ENCODE assay signal across 27 mouse cellular contexts in genomic region chr13:59216686-59217298, GRCm38 (mm10).
DNase-seq lines count a peak whose midpoint lies in the region; ATAC-seq lines count a peak whose summit lies in the region.
"Had no signal": no experiment of that assay in that cellular context is flagged by ENCODE, and none has a peak within 500 bp of the region (broad histone marks: within the 10 kb centered on the region; RNA-seq: fewer than 3 reads in every experiment).

No protein-coding gene starts in this region.

- peak; percentile 59; the same call in 1 of the 2 replicates for ATAC-seq in embryonic facial prominence, embryonic 13.5 days (ENCODE audit: insufficient number of reproducible peaks, insufficient read depth, low FRiP score, low TSS enrichment, low read depth)
- no peak for ATAC-seq in embryonic facial prominence, embryonic 14.5 days (ENCODE audit: low read depth)
- peak; percentile 61 for ATAC-seq in lung, embryonic 16.5 days (ENCODE audit: low read depth)
- ATAC-seq in frontal cortex, adult (ENCODE audit: low TSS enrichment) = no peak
- ATAC-seq: forebrain, embryonic 16.5 days; hindbrain, embryonic 16.5 days had no signal

- no peak for DNase-seq in embryonic facial prominence, embryonic 10.5 days (ENCODE audit: low spot score)
- DNase-seq in embryonic facial prominence, embryonic 14.5 days (ENCODE audit: low spot score) = peak; percentile 42
- peak; percentile 58 for DNase-seq in lung, postnatal 36 days
- DNase-seq in layer of hippocampus, postnatal 25 days (ENCODE audit: extremely low spot score in 1 of 2, low spot score in 1 of 2) = no peak
- DNase-seq in spleen, postnatal 4 days (ENCODE audit: low spot score in 2 of 2) = no peak
- DNase-seq: adrenal gland, postnatal 10 days; cerebellum, adult 11 months; cerebellum, adult 9-10 months; cerebellum, postnatal 36 days; gastrocnemius, postnatal 10 days; kidney, postnatal 14 days; liver, embryonic 13.5 days; right cerebral cortex, postnatal 4 days; thymus, adult 18-20 months; thymus, postnatal 36 days had no signal

- no peak overlapping the region for H3K9ac ChIP-seq in embryonic facial prominence, embryonic 13.5 days
- H3K9ac ChIP-seq in embryonic facial prominence, embryonic 14.5 days (ENCODE audit: low read depth, low read length) = no peak overlapping the region
- no peak overlapping the region for H3K9ac ChIP-seq in lung, embryonic 16.5 days (ENCODE audit: low read length)
- H3K9ac ChIP-seq: embryonic facial prominence, embryonic 12.5 days; limb, embryonic 15.5 days; liver, embryonic 13.5 days; midbrain, embryonic 12.5 days; neural tube, embryonic 13.5 days had no signal

- H3K9me3 ChIP-seq in embryonic facial prominence, embryonic 13.5 days = no peaks in the 10 kb centered on the region
- H3K9me3 ChIP-seq in embryonic facial prominence, embryonic 10.5 days = no peaks in the 10 kb centered on the region
- H3K9me3 ChIP-seq in embryonic facial prominence, embryonic 14.5 days (ENCODE audit: control insufficient read depth, low read length) = no peaks in the 10 kb centered on the region
- H3K9me3 ChIP-seq in lung, embryonic 16.5 days (ENCODE audit: control insufficient read depth, low read length) = no peaks in the 10 kb centered on the region
- H3K9me3 ChIP-seq: embryonic facial prominence, embryonic 12.5 days; limb, embryonic 15.5 days; liver, embryonic 13.5 days; midbrain, embryonic 12.5 days; neural tube, embryonic 13.5 days had no signal

- no peak overlapping the region for H3K4me3 ChIP-seq in embryonic facial prominence, embryonic 13.5 days
- H3K4me3 ChIP-seq in embryonic facial prominence, embryonic 10.5 days = no peak overlapping the region
- H3K4me3 ChIP-seq in embryonic facial prominence, embryonic 14.5 days (ENCODE audit: low read depth, low read length) = no peak overlapping the region
- no peak overlapping the region for H3K4me3 ChIP-seq in lung, embryonic 16.5 days (ENCODE audit: low read length)
- H3K4me3 ChIP-seq: embryonic facial prominence, embryonic 12.5 days; erythroblast, embryonic 14.5 days; limb, embryonic 15.5 days; liver, embryonic 13.5 days; midbrain, embryonic 12.5 days; neural tube, embryonic 13.5 days had no signal

- H3K27ac ChIP-seq in embryonic facial prominence, embryonic 13.5 days = no peak overlapping the region
- no peak overlapping the region for H3K27ac ChIP-seq in embryonic facial prominence, embryonic 10.5 days (replicated peaks)
- no peak overlapping the region for H3K27ac ChIP-seq in embryonic facial prominence, embryonic 14.5 days (replicated peaks; ENCODE audit: low read depth, low read length)
- H3K27ac ChIP-seq in lung, embryonic 16.5 days (ENCODE audit: low read length) = no peak overlapping the region
- H3K27ac ChIP-seq: embryonic facial prominence, embryonic 12.5 days; limb, embryonic 15.5 days; liver, embryonic 13.5 days; midbrain, embryonic 12.5 days; neural tube, embryonic 13.5 days had no signal

- H3K4me2 ChIP-seq in embryonic facial prominence, embryonic 13.5 days = no peak overlapping the region
- no peak overlapping the region for H3K4me2 ChIP-seq in embryonic facial prominence, embryonic 14.5 days (ENCODE audit: low read depth, low read length)
- no peak overlapping the region for H3K4me2 ChIP-seq in lung, embryonic 16.5 days (ENCODE audit: low read depth, low read length)
- H3K4me2 ChIP-seq: embryonic facial prominence, embryonic 12.5 days; limb, embryonic 15.5 days; liver, embryonic 13.5 days; midbrain, embryonic 12.5 days; neural tube, embryonic 13.5 days had no signal

- 44% methylated on average over 5 of the region's 5 CpGs for WGBS in embryonic facial prominence, embryonic 13.5 days
- WGBS in embryonic facial prominence, embryonic 10.5 days = 86% methylated on average over 5 of the region's 5 CpGs
- 37% methylated on average over 5 of the region's 5 CpGs for WGBS in embryonic facial prominence, embryonic 14.5 days
- WGBS in lung, embryonic 16.5 days = 30% methylated on average over 5 of the region's 5 CpGs

- H3K36me3 ChIP-seq in embryonic facial prominence, embryonic 13.5 days = no peaks in the 10 kb centered on the region
- no peaks in the 10 kb centered on the region for H3K36me3 ChIP-seq in embryonic facial prominence, embryonic 10.5 days (replicated peaks)
- no peaks in the 10 kb centered on the region for H3K36me3 ChIP-seq in embryonic facial prominence, embryonic 14.5 days (ENCODE audit: control insufficient read depth, insufficient read depth, low read length)
- H3K36me3 ChIP-seq in lung, embryonic 16.5 days (ENCODE audit: control insufficient read depth, insufficient read depth, low read length) = no peaks in the 10 kb centered on the region
- H3K36me3 ChIP-seq: embryonic facial prominence, embryonic 12.5 days; G1E; limb, embryonic 15.5 days; liver, embryonic 13.5 days; midbrain, embryonic 12.5 days; neural tube, embryonic 13.5 days had no signal

- H3K27me3 ChIP-seq in embryonic facial prominence, embryonic 13.5 days = no peaks in the 10 kb centered on the region
- no peaks in the 10 kb centered on the region for H3K27me3 ChIP-seq in embryonic facial prominence, embryonic 10.5 days (replicated peaks; ENCODE audit: low read depth, poor library complexity, severe bottlenecking)
- H3K27me3 ChIP-seq in embryonic facial prominence, embryonic 14.5 days (replicated peaks; ENCODE audit: control insufficient read depth, insufficient read depth, low read length) = no peaks in the 10 kb centered on the region
- no peaks in the 10 kb centered on the region for H3K27me3 ChIP-seq in lung, embryonic 16.5 days (ENCODE audit: control insufficient read depth, insufficient read depth, low read depth, low read length)
- H3K27me3 ChIP-seq: embryonic facial prominence, embryonic 12.5 days; liver, embryonic 13.5 days; megakaryocyte, embryonic 14.5 days; midbrain, embryonic 12.5 days; neural tube, embryonic 13.5 days had no signal

- H3K4me1 ChIP-seq in embryonic facial prominence, embryonic 13.5 days = no peaks in the 10 kb centered on the region
- no peaks in the 10 kb centered on the region for H3K4me1 ChIP-seq in embryonic facial prominence, embryonic 10.5 days
- H3K4me1 ChIP-seq in embryonic facial prominence, embryonic 14.5 days (ENCODE audit: control insufficient read depth, insufficient read depth, low read length) = no peaks in the 10 kb centered on the region
- H3K4me1 ChIP-seq in lung, embryonic 16.5 days (replicated peaks; ENCODE audit: control insufficient read depth, insufficient read depth, low read length) = no peaks in the 10 kb centered on the region
- H3K4me1 ChIP-seq: embryonic facial prominence, embryonic 12.5 days; limb, embryonic 15.5 days; liver, embryonic 13.5 days; megakaryocyte, embryonic 14.5 days; midbrain, embryonic 12.5 days; neural tube, embryonic 13.5 days had no signal

Comparison
In these comparisons a context has a peak if more than half of its experiments do, and no peak if none do; other contexts are left out.
1. ATAC-seq: peak in embryonic facial prominence, embryonic 13.5 days (single experiment) and lung, embryonic 16.5 days (single experiment); none in embryonic facial prominence, embryonic 14.5 days (single experiment) and frontal cortex, adult (single experiment).
2. DNase-seq: peak in embryonic facial prominence, embryonic 14.5 days (single experiment) and lung, postnatal 36 days (single experiment); none in embryonic facial prominence, embryonic 10.5 days (single experiment), layer of hippocampus, postnatal 25 days (0 of 2) and spleen, postnatal 4 days (0 of 2).